Mouse (Mus musculus) neural tube, embryonic 13.5 days (tissue): Measurements from ENCODE around the gene Zfp518b. TPM values are rescaled to one million over a fixed set of nuclear protein-coding genes. Genes with fewer than 3 reads are reported as not detected.

Experiments
- ATAC-seq: fragments of 200-750 bp; cut with Nextera tagmentation; 2 replicates; pipeline ENCODE4 v1.8.0; 2017; ENCODE audit warnings: low read depth, mild to moderate bottlenecking, moderate TSS enrichment, moderate library complexity
- H3K27ac ChIP-seq: fragments of 300-500 bp; sonication (generic); replicated peaks from 2 replicates; pipeline ENCODE4 v1.5.1; 2015; ENCODE audit warnings: moderate library complexity, mild to moderate bottlenecking, inconsistent platforms
- H3K27me3 ChIP-seq: fragments of 300-500 bp; sonication (generic); 2 replicates; pipeline ENCODE4 v1.6.1; 2015; ENCODE audit warnings: mild to moderate bottlenecking, inconsistent platforms
- H3K36me3 ChIP-seq: fragments of 300-500 bp; sonication (generic); 2 replicates; pipeline ENCODE4 v1.6.1; 2015; ENCODE audit warnings: mild to moderate bottlenecking, inconsistent platforms
- H3K4me1 ChIP-seq: fragments of 300-500 bp; sonication (generic); replicated peaks from 2 replicates; pipeline ENCODE4 v1.6.1; 2015; ENCODE audit warnings: inconsistent platforms
- H3K4me2 ChIP-seq: fragments of 300-500 bp; sonication (generic); 2 replicates; pipeline ENCODE4 v1.6.1; 2015; ENCODE audit warnings: inconsistent platforms, mild to moderate bottlenecking, moderate library complexity
- H3K4me3 ChIP-seq: fragments of 300-500 bp; sonication (generic); 2 replicates; pipeline ENCODE4 v1.5.1; 2015; ENCODE audit warnings: mild to moderate bottlenecking, inconsistent platforms
- H3K9ac ChIP-seq: fragments of 300-500 bp; sonication (generic); 2 replicates; pipeline ENCODE4 v1.6.1; 2015; ENCODE audit warnings: moderate library complexity, mild to moderate bottlenecking, inconsistent platforms
- H3K9me3 ChIP-seq: fragments of 300-500 bp; sonication (generic); 2 replicates; pipeline ENCODE4 v1.6.1; 2016; ENCODE audit warnings: inconsistent platforms
- WGBS: fragments of 180-500 bp; shearing (Covaris S2); methylation state at CpG from one replicate; pipeline ENCODE4 v1.1.7; 2015; 5-methylcytosine and 5-hydroxymethylcytosine counted together
- polyA plus RNA-seq: library from polyadenylated mRNA; unstranded; fragments of >200 nt; fragmentation: Nextera tagmentation; extraction: Ambion mirVana; gene quantifications from 2 replicates; pipeline ENCODE4 v1.2.1, GENCODE M21; 2015

Gene Zfp518b
- polyA plus RNA-seq = 37.8 and 39.6 TPM in 2 replicates

DNA sequence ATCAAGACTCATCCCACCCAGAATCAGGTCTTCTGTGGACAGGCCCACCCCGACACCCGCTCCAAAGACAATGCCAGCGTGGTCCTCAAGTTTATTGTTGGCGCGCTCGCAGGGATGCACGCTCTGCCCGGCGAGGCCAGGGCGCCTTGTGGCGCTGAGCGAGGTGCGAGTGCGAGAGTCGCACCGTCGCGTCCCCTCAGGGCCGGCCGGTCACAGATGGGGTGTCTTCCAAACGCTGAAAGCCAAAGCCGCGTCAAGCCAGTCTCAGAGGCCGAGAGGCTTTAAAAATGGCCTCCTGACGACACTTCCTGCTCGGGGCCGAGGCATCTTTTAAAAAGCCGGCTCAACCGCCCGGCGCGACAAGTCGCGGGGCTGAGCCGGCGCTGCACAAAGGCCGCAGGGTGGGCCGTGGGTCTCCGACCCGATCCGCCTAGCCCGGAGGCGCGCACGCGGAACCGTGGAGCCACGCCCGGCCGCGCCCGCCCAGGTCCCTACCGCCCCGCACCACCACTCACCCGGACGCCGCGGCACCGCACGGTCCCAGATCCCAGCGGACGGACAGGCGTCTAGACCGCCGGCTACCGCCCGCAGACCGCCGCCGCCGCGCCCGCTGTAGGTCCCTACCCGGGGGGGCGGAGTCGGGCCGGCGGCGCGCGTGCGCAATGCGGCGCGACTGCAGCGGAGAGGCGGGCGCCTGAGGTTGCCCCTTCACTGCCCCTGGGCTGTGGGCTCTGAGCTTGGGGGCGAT, at the start of gene Zfp518b:
Gene Zfp518b (minus strand): TSS at position 663 of the 748 bp plus-strand sequence.
- under 1% methylated on average over 47 of the region's 89 CpGs for WGBS
- Histone ChIP-seq H3K9ac (peak within 1 kb of the TSS; percentile 94), H3K27me3 (no peaks in the 10 kb centered on the region), H3K4me3 (peak within 1 kb of the TSS; percentile 78), H3K4me1 (peaks cover 23% of the 10 kb centered on the region), H3K9me3 (no peaks in the 10 kb centered on the region), H3K4me2 (peak within 1 kb of the TSS; percentile 80), H3K27ac (peak within 1 kb of the TSS; percentile 93), H3K36me3 (peaks cover 36% of the 10 kb centered on the region)
- ATAC-seq = peak; percentile 92

GRCm38 (mm10) chr5:38708940-38709581, 24.4 kb upstream of the Zfp518b start:
- no peaks in the 10 kb centered on the region for H3K36me3 ChIP-seq
- no peaks in the 10 kb centered on the region for H3K9me3 ChIP-seq
- no peak overlapping the region for H3K4me3 ChIP-seq
- no peak for ATAC-seq
- H3K27ac ChIP-seq = no peak overlapping the region
- no peaks in the 10 kb centered on the region for H3K27me3 ChIP-seq
- no peak overlapping the region for H3K4me2 ChIP-seq
- no peaks in the 10 kb centered on the region for H3K4me1 ChIP-seq
- 64% methylated on average over 11 of the region's 11 CpGs for WGBS
- no peak overlapping the region for H3K9ac ChIP-seq

- Histone ChIP-seq H3K9me3 (no peaks in the 10 kb centered on the region), H3K4me3 (no peak overlapping the region), H3K36me3 (no peaks in the 10 kb centered on the region), H3K27ac (no peak overlapping the region), H3K4me2 (no peak overlapping the region), H3K27me3 (no peaks in the 10 kb centered on the region), H3K9ac (no peak overlapping the region), H3K4me1 (no peaks in the 10 kb centered on the region)
- no peak for ATAC-seq
- 74% methylated on average over 7 of the region's 7 CpGs for WGBS
Measured at GRCm38 (mm10) chr5:38707364-38708075, 22.9 kb upstream of the Zfp518b start.

DNA sequence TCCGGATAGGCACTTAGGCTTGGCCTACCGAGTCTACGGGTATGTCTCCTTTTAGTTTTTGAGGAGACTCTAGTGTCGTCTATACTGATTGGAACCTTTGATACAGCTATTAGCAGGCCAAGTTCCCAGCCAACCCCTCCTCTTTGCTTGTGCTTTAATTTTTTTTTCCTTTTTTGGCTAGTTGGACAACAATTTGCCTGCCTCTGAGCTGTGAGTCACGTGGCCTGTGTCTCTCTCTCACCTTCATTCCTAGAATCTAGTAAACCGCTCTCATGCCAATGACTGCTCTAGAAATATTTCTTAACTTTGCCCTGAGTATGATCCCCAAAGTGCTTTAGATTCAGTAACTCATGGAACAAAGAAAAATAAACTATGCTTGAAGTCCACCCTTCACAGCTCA, 18.3 kb upstream of the Zfp518b start:
- Histone ChIP-seq H3K27me3 (no peaks in the 10 kb centered on the region), H3K9me3 (no peaks in the 10 kb centered on the region), H3K4me3 (no peak overlapping the region), H3K27ac (no peak overlapping the region), H3K36me3 (no peaks in the 10 kb centered on the region), H3K9ac (no peak overlapping the region), H3K4me1 (no peaks in the 10 kb centered on the region), H3K4me2 (no peak overlapping the region)
- WGBS = 94% methylated on average over 6 of the region's 6 CpGs
- no peak for ATAC-seq

GRCm38 (mm10) chr5:38702091-38702490, 17.5 kb upstream of the Zfp518b start:
- Histone ChIP-seq H3K9ac (no peak overlapping the region), H3K27ac (no peak overlapping the region), H3K27me3 (no peaks in the 10 kb centered on the region), H3K36me3 (no peaks in the 10 kb centered on the region), H3K4me1 (no peaks in the 10 kb centered on the region), H3K4me3 (no peak overlapping the region), H3K4me2 (no peak overlapping the region), H3K9me3 (no peaks in the 10 kb centered on the region)
- 79% methylated on average over 2 of the region's 2 CpGs for WGBS
- ATAC-seq = no peak

DNA sequence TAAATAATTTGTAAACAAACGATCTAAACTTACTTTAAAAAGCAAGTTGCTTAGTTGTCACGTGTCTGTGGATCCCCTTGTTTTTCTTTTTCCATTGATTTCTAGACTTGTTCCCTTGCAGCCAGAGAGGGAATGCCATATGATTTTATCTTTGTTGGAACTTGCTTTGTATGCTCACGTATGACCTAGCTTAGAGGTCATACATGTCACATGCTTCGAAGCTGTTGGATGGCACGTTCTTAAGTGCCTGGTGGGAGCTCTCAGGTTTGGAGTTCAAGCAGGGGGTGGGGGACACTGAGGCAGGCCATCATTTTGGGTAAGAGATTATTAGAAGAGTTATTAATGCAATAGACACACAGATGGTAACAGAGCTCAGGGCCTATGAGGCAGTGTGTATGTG, 13.8 kb upstream of the Zfp518b start:
- Histone ChIP-seq H3K9me3 (no peaks in the 10 kb centered on the region), H3K27me3 (no peaks in the 10 kb centered on the region), H3K4me3 (no peak overlapping the region), H3K4me1 (no peaks in the 10 kb centered on the region), H3K27ac (no peak overlapping the region), H3K36me3 (no peaks in the 10 kb centered on the region), H3K9ac (no peak overlapping the region), H3K4me2 (no peak overlapping the region)
- ATAC-seq = no peak
- WGBS = 77% methylated on average over 5 of the region's 5 CpGs

DNA sequence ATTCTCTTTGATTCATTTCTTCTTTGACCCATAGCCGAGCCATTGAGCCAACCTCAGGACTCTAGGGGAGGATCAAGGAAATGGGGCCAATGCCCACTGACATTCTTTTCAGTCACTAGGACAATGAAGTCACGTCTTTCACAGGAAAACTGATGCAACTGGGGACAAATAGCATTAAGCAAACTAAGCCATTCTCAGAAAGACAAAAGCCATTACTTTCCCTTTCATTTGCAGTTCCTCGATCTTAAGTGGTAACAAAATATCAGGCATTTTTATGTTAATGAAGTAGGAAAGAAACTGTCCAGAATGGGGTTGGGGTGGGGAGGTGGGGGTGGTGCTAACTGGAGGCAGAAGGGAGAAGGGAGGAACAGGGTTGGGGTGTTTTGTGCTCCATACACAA, 13.4 kb upstream of the Zfp518b start:
- 21% methylated on average over 3 of the region's 3 CpGs for WGBS
- Histone ChIP-seq H3K9ac (no peak overlapping the region), H3K4me1 (no peaks in the 10 kb centered on the region), H3K27me3 (no peaks in the 10 kb centered on the region), H3K27ac (no peak overlapping the region), H3K4me2 (no peak overlapping the region), H3K4me3 (no peak overlapping the region), H3K36me3 (no peaks in the 10 kb centered on the region), H3K9me3 (no peaks in the 10 kb centered on the region)
- no peak for ATAC-seq

DNA sequence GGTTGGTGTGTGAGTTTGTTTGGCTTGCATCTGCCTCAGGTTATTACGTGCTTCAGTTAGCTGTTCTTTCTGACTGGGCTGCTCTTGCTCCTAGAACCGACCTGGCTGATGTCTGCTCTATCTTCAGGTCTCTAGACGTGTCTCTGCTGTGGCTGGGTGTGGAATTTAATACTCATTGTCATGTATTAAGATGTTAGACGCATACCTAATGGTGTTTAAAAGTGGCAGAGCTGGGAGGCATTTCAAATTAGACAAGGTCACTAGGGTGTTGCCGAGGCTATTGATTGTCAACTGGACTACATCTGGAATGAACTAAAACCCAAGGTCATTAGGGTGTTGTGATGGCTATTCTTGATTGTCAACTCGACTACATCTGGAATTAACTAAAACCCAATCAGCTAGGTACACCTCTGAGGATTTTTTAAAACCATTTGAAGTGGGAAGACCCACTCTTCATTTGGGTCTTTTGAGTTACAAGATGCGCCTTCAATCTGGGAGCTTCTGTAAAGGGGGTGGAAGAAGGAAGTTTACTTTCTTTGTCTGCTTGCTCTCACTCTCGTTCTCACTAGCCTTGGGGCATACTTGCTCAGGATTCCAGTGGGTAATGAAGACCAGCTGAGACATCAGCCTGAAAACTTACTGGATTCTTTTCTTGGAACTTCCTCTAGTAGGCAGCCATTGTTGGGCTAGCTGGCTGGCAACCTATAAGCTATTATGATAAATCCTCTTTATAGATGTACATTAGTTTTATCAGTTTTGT, 12.2 kb upstream of the Zfp518b start:
- WGBS = 74% methylated on average over 8 of the region's 8 CpGs
- H3K27ac ChIP-seq = no peak overlapping the region
- no peak for ATAC-seq
- H3K36me3 ChIP-seq = no peaks in the 10 kb centered on the region
- no peak overlapping the region for H3K4me2 ChIP-seq
- no peak overlapping the region for H3K4me3 ChIP-seq
- no peaks in the 10 kb centered on the region for H3K4me1 ChIP-seq
- H3K9me3 ChIP-seq = no peaks in the 10 kb centered on the region
- H3K27me3 ChIP-seq = no peaks in the 10 kb centered on the region
- no peak overlapping the region for H3K9ac ChIP-seq

- 91% methylated on average over 6 of the region's 6 CpGs for WGBS
Measured at GRCm38 (mm10) chr5:38692859-38693258, 8.2 kb upstream of the Zfp518b start.

DNA sequence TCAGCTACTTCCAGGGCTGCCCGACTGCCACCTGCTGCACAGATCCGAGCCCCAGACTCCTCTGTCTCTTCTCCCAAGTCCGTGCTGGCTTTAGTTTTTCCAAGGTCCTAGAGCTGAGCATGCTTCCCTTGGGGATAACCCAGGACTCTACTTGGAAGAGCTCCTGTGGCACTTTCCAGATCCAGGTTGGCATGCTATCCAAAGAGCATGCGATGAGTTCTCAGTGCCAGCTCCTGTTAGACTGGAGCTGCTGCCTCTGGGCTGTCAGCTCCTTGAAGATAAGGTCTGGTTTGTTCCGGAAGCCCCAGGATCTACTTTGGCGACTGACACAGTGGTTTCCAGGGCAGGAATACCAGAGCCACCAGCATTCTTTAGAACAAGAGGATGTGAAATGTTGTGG, 4.6 kb upstream of the Zfp518b start:
- Histone ChIP-seq H3K9me3 (no peaks in the 10 kb centered on the region), H3K9ac (no peak overlapping the region), H3K4me2 (no peak overlapping the region), H3K36me3 (no peaks in the 10 kb centered on the region), H3K4me1 (no peaks in the 10 kb centered on the region), H3K27ac (no peak overlapping the region), H3K27me3 (no peaks in the 10 kb centered on the region), H3K4me3 (no peak overlapping the region)
- ATAC-seq = no peak
- 88% methylated on average over 6 of the region's 6 CpGs for WGBS

More at GRCm38 (mm10) chr5:38692859-38693258, 8.2 kb upstream of the Zfp518b start:
- H3K4me2 ChIP-seq = no peak overlapping the region
- H3K27ac ChIP-seq = no peak overlapping the region
- no peaks in the 10 kb centered on the region for H3K36me3 ChIP-seq
- no peaks in the 10 kb centered on the region for H3K27me3 ChIP-seq
- no peak overlapping the region for H3K4me3 ChIP-seq
- no peak for ATAC-seq
- no peaks in the 10 kb centered on the region for H3K9me3 ChIP-seq
- no peak overlapping the region for H3K9ac ChIP-seq
- H3K4me1 ChIP-seq = no peaks in the 10 kb centered on the region

- H3K27ac ChIP-seq = no peak overlapping the region
- WGBS = 83% methylated on average over 1 of the region's 1 CpGs
- no peaks in the 10 kb centered on the region for H3K9me3 ChIP-seq
- H3K36me3 ChIP-seq = peaks cover 3% of the 10 kb centered on the region; the same call in 1 of the 2 replicates
- no peaks in the 10 kb centered on the region for H3K27me3 ChIP-seq
- no peak for ATAC-seq
- H3K9ac ChIP-seq = no peak overlapping the region
- no peak overlapping the region for H3K4me3 ChIP-seq
- no peak overlapping the region for H3K4me2 ChIP-seq
- peaks cover 12% of the 10 kb centered on the region for H3K4me1 ChIP-seq
Measured at GRCm38 (mm10) chr5:38687694-38688093, 3.1 kb upstream of the Zfp518b start.

GRCm38 (mm10) chr5:38658836-38659235, 25.8 kb downstream of the Zfp518b start:
- H3K27ac ChIP-seq = no peak overlapping the region
- H3K27me3 ChIP-seq = no peaks in the 10 kb centered on the region
- ATAC-seq = no peak
- no peaks in the 10 kb centered on the region; the same call in 1 of the 2 replicates for H3K9me3 ChIP-seq
- H3K4me3 ChIP-seq = no peak overlapping the region
- WGBS = 89% methylated on average over 5 of the region's 5 CpGs
- H3K36me3 ChIP-seq = no peaks in the 10 kb centered on the region
- no peak overlapping the region for H3K9ac ChIP-seq
- H3K4me1 ChIP-seq = no peaks in the 10 kb centered on the region
- H3K4me2 ChIP-seq = no peak overlapping the region
